Mouse (Mus musculus): ENCODE measurements around the gene Ppm1h. TPM values are rescaled to one million over a fixed set of nuclear protein-coding genes. Genes with fewer than 3 reads are reported as not detected.

The Ppm1h gene
- polyA plus RNA-seq, 2 experiments from 2014 or later, result 50.3 to 52.7 TPM

DNA sequence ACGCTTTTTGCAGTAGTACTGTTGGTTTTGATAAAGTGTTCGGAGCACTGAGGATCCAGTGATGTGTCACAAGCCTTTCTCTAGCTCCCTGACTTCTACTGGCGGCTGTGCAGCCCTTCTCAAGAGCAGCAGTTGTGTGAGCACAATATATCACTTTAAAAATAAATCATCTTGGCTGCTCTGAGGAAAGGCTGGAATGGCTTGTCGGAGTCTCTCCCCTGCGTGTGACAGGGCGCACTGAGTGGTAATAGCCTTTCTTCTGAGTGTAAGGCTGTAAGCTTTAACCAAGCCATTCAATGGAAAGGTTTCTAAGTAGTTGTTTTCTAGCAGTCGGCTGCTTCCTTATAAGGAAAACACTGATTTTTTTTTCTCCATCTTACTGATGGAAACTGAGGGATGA is 91.8 kb downstream of the Ppm1h start:
- no peak for ATAC-seq

DNA sequence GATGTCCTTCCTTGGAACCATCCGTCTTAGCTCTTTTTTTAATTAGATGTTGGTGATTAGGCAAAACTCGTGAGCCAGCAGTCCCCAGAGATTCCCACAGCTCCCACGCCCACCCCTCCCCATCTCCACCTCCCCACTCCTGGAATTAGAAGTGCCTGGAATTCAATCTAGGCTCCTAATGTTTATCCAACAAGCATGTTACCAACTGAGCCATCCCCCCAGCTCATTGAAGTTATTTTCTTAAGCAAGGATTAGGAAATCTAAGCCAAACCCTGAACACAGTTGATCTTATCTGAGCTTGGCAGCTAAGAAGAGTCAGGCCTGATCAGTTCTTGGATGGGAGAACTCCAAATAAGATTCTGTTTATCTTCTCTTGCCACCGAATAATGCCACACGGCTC is 92.4 kb downstream of the Ppm1h start:
- ATAC-seq, result no peak

DNA sequence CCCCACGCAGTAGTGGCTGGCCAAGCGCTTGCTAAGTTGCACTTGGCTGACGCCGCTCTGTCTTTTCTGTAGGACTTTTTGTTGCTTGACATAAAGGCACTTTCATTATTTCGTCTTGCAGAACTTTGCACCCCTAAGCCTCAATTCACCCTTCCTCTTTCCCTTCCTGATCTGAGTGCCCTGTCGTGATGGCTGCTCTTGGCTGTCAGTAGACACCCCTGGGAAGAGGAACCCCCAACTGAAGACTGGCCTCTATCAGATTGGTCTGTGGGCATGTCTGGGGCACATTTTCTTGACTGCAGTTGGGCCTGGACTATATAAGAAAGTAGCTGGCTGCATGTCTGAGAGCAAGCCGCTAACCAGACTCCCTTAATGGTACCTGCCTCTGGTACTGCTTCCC is 95.6 kb downstream of the Ppm1h start:
- no peak for ATAC-seq

DNA sequence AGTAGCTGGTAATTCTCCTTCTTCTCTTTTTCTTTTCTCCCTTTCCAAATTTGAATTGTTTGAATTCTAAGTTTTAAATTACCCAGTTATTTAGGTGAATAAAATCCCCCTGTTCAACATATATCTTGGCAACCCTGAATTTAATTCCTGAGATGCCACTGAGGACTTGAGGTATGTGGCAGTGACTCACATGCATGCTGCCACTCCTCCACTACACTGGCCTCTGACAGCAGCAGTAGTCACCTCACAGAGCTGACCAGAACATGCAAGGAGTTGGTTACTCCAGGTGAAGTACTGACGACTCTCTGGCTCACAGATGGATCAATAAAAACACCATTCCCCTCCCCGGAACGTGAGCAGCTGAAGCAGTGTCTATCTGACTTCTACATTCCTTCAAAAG is 98.9 kb downstream of the Ppm1h start:
- ATAC-seq, result no peak

DNA sequence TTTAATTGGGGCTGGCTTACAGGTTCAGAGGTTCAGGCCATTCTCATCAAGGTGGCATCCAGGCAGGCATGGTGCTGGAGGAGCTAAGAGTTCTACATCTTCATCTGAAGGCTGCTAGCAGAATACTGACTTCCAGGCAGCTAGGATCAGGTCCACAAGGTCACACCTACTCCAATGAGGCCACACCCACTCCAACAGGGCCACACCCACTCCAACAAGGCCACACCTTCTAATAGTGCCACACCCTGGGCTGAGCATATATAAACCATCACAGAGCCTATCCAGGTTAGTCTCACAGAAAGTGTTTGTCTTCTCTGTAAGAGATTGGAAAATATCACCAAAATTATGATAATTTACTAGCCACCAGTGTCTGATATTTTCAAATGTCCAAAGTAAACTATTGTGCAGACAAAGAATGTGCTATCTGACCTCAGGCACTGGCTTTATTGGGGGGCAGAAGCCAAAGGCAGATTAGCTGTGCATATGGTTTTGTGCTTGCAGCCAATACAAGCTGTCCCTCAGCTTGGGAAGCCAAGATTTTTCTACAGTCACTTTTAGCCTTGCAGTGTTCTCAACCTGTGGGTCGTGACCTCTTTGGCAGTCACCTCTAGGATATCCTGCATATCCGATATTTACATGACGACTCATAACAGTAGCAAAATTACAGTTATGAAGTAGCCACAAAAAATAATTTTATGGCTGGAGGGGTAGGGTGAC is 99.5 kb downstream of the Ppm1h start:
- no peak for ATAC-seq

DNA sequence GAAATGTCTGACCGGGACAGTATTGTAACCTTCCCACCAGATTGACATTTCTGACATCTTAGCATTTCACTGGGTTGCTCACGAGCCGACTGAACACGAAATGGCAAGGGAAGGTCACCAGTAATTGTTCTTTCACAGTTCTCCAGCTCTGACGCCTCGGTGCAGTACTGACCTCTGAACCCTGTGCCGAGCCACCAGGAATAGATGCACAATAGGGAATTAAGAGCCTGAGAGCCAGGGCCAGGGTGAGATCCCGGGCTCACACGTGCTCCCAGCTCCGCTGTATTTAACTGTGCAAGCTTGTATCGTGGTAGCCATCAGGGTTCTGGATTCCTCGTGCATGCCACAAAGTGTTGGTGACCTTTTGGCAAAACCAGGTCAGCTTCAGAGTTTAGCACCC is 100.8 kb downstream of the Ppm1h start:
- no peak for ATAC-seq

DNA sequence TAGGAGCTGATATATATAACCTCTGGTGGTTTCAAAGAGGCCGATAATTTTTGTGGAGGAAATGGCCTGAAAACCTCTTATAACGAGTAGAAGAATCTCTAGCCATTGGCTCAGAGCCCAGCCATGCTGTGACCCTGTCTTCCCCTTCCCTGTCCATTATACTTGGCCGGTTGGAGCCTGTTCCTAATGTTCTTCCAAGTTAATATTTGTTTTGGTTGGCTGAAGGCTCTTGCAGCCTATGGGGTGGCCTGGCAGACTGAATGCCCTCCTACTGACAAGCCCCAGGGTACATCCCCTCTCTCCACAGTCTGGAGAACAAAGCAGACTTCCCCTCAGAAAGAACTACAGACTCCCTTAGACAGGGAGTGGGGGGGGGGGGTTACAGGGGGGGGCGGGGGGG is 104.2 kb downstream of the Ppm1h start:
- no peak for ATAC-seq

DNA sequence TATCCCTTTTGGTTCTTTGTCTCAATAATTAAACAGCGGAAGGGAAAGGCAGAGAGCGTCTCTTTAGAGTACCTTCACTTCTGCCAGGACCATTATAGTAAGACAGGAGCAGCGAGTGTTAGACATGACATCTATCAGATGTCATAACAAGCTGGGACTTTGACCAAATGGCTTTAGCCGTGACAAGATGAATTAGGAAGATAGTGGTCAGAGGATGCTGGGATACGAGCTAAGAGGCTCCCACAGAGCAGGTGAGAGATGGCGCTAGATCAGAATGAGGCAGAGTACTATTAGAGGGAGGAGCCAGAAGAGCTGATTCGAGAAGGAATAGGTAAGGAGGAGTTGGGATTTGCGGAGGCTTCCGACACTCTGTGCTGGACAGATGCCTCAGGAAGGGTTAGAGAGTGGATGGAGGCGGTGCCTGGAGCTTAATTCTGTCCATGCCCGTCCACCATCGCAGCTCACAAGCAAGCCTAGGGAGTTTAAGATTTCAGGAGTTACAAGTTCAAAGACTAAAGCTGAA is 111.1 kb downstream of the Ppm1h start:
- no peak for ATAC-seq

DNA sequence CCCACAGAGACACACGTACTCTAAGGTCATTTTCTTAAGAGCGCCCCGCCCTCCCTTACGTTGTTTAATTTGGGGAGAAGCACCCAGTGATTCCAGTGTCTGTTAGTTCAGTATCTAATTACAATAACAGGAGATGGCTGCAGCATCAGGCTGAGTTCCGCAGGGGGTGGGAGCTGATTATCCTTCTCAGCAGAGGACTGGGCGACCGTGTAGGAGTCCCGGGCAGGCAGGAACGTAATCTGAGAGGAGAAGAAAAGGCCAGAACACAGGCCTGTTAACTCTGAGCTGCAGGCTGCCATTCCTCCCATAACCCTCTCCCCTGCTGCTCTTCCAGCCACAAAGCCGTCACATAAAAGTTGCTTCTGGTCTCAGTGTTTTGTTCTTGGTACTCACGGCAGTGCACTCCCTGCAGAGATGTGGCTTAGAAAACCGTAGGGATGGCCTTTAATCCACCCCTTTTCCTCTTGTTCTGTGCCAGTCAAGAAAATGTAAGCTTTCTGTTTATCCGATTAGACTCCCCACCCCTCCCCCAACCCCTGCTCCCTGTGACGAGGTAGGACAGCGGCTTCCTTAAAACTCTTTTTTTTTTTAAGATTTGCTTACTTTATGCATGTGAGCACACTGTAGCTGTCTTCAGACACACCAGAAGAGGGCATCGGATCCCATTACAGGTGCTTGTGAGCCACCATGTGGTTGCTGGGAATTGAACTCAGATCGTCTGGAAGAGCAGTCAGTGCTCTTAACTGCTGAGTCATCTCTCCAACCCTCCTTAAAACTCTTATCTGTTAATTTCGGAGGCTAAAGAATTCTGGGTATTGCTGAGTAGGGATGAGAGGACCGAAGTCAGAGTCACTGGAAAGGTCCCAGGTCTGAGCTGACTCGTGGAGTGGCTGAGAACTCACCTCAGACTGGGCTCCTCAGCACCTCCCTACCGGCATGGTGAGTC is 113.7 kb downstream of the Ppm1h start:
- ATAC-seq, result no peak

DNA sequence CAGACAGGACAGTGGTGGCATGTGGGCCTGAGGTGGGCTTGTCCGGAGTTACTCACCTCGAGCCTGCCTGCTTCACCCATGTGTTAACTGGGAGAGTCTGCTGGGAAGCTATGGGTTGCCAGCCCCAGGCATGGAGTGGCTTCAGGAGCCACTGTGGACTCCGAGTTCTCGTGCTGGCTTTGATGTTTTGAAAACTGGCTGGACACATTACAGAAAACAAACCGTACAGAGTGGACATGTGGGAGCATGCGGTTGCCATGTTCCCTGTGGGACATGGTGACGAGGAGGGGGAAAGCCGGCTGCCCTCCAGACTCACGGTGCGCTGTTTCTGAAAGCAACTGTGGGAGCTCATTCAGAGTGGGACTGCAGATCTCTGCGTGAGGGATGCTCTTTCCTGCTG is 114.6 kb downstream of the Ppm1h start:
- no peak for ATAC-seq

DNA sequence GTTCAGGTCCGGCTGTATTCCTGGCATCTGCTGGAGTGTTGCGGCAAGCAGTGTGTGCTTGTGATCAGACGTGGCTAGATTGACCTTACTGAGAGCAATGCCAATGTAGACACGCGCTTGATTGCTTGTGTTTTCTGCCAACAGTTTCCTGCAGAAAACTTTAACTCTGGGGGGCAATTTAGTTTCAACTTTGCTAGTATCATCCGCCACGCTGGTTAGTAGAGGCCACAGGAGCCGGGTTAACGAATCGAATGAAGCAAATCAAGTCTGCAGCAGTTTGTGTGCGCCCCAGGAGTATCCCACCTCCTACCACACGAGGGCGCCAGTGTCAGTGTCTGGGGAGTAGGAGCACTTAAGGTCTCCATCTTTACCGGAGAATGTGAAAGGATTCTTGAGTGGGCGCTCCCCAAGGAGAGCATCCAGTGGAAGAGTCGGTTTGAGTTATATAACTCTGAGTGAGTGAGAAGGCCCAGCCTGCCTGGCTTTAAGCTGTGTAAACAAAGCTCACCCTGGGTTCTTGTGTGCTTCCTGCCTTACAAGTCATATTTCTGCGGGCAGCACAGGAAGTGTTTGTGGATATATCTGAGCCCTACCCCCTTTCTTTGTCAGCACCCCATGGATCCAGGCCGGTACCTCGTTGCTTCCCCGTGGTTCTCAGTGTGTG is 115.8 kb downstream of the Ppm1h start:
- ATAC-seq, result peak; percentile 91

DNA sequence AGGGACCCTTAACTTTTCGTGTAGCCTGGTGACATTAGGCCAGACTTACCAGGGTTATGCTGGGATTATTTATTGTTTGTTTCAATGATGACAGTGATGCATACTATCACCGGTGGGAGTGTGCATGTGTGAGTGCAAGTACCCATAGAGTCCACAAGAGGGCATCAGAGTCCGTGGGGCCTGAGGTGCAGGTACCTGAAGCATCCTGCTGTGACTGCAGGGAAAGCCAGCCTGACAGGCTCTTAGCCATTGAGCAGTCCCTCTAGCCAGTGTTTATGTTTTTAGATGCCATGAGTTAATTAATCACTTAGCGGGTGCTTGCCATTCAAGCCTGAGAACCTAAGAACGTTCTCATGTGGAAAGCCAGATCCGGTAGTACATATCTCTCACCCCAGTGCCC is 119.4 kb downstream of the Ppm1h start:
- no peak for ATAC-seq

DNA sequence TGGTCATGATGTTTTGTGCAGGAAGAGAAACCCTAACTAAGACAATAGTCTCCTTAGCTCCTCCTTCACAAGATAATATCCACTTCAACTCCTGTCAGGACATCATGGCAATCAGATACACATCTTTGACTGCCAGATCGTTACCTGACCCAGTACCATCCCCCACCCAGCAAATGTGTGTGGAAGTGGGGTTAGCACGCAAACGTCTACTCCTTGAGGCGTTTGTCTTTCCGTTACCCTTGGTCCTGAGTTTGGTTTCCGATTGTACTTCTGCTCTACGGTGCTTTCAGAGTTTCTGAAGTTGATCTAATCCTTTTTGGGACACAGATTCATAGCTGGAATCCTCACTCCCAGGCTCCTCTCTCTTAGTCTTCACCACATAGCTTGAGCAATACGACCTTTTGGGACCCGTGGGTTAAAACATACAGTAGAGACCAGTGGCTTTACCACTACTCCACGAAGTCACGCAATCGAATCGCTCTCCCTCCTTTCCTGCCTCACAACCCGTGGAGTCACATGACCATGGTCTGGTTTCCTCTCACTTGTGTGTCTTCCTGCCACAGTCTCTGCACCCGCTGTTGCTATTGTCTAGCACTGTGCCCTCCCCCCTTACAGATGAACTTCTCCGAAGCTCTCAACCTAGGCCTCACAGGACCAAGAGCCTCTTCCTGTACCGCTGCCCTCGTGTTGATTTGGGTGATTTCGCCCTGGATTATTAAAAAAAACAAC is 121.6 kb downstream of the Ppm1h start:
- ATAC-seq, result peak; percentile 91

DNA sequence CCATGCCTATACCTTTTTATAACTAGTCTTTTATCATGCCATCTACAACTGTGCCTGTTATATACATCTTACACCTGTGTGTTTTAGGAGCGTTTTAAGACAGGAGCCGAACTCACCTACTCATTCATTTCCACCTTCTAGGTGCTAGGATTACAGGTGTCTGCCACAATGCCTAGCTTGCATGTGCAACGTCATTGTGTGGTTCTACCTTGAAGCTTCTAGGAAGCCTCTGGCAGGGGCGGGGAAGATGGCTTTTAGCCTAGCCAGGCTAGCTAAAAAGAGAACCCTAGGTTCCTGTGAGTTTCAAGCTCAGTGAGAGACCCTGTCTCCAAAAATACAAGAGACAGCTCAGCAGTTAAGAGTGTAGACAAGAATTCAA is 122.2 kb downstream of the Ppm1h start:
- peak; percentile 46 for ATAC-seq

DNA sequence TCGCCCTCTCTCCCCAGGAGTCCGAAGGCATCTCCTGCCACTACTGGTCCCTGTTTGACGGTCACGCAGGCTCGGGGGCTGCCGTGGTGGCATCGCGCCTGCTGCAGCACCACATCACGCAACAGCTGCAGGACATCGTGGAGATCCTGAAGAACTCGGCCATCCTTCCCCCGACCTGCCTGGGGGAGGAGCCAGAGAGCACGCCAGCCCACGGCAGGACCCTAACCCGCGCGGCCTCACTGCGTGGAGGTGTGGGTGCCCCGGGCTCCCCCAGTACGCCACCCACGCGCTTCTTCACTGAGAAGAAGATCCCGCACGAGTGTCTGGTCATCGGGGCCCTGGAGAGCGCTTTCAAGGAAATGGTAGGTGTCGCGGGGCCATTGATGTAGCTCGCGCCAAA is 123.7 kb downstream of the Ppm1h start:
- no peak for ATAC-seq

DNA sequence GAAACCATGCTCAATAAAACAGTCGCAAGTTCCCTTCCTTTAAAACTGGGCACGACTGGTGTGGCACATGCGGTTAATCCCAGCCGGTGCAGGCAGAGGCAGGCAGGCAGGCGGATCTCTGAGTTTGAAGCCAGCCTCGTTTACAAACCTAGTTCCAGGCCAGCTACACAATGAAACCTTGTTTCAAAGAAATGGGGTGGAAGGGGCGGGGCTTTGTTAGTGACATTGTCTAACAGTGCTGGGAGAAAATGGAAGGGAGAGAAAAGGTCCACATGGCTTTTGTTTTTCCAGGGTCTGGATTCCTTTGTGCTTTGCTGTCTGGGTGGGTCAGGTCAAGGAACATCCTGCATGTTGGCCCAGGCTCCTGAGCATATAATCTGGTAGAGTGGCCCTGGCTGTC is 124.3 kb downstream of the Ppm1h start:
- no peak for ATAC-seq

DNA sequence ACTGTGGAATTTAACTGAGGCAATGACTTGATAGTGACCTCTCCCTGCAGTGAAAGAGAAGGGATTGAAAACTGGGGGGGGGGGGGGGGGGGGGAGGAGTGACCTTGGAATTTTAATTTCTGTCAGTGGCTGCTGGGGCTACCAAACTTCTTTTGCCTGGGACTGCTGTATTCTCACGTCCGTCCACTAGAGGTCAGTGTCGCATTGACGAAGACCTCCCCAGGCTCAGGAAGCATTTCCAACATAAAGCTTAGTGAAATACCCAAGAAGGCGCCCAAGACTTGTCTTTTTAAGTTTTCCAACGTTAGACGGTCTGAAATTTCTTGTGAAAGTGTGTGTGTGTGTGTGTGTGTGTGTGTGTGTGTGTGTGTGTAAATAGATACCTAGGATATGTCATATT is 125.3 kb downstream of the Ppm1h start:
- peak; percentile 17 for ATAC-seq

DNA sequence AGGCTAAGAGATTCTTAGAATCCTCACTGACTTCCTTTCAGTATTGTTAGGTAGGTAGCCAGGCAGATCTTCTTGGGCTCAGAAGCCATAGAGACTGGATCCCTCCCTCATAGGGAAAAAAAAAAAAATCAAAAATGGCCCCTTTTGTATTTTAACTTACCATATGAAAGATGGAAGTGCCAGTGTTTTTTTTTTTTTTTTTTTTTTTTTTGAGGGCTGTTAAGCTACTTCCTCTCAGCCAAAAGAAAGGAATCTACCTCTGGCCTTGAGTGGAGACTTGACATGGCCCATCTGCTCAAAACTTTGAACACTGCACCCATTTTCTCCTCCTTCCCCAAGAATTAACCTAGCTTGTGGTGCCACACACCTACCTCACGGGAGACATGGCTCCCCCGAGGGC is 127.3 kb downstream of the Ppm1h start:
- no peak for ATAC-seq

DNA sequence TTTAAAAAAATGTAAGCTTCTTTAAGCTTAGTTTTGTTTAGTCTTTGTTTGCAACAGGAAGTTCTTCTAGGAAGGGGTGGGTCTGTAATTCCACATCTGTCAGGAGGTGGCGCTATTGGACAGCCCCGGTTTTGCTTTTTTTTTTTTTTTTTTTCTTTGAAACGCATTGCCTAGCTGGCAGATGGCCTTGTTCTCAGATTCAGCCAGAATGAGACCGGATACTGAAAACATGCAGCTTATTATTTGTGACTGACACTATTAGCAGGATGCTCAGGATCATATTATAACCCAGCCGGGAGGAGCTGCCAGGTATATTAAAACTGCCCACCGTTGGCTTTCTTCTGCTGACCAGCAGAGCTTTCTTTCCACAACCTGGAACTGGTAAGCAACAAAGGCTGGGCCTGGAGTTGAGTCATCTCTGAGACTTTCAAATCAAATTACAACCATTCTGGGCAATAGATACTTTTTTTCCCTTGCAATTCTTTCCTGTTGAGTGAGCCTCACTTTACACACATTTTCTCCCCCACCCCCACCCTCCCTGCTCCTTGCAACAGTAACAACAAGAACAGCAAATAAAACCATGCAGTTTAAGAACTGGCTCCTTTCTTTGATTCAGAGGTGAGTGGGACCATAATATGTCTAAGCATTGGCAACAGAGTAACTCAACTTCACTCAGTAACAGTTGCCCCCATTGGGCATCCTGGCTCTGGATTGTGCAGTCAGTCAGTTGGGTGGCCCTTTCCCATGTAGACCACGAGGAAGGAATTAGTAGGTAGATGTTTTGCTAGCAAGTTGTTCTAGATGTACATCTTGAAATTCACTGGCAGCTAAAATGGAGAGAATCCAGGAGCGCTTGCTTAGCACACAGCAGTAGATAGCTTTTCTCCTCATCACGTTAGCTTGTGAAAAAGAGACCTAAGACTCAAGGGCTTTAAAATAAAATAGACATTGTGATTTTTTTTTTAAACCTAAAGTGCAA is 128.9 kb downstream of the Ppm1h start:
- peak; percentile 88 for ATAC-seq

DNA sequence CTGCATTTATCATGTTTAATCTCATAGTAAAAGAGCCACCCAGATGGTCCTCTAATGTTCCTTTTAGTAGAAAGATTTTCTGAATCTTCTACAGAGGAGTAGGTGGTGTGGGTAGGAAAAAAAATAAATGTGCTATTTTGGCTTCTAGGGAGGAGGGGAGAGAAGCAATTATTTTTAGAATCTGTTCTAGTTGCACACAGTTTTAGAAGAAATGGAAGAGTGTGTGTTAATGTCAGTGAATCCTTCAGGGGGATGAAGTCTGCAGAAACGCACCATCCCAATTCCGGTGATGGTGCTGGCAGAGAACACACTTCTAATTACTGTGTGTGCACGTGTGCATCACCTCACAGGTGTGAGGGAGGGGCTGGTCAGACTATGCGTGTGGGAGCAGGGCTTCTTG is 129.6 kb downstream of the Ppm1h start:
- no peak for ATAC-seq

DNA sequence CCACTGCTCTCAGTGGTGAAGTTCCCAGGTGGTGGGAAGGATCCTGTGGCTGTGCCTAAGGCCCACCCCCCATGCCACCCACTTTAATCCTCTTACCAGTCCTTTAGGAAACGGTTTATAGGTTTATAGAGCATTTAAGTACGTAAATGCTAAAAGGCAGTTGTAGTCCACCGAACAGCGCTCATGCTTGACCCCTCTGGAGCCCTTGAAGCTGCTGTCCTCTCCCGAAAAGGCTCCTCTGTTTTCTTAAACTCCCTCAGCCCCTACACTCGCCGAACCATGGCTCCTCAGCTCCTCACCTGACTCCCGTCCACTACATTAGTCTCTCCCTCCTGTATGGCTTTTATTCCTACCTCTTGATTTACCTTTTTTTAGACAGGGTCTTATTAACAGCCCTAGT is 131.3 kb downstream of the Ppm1h start:
- ATAC-seq, result no peak

Data from CD4-positive, CD25-positive, alpha-beta regulatory T cell, adult 4 months (primary cell).